Mouse (Mus musculus): ENCODE data around the gene Clec2l. TPM values are rescaled to one million over a fixed set of nuclear protein-coding genes. Genes with fewer than 3 reads are reported as not detected.
"Not testable (repeated sequence)": the region's sequence is repeated elsewhere in the genome, so short reads cannot be mapped to it uniquely, and the experiment has no call there.

Gene Clec2l
- total RNA-seq, 2 experiments from 2014 or later: 1.5 to 1.7 TPM

GRCm38 (mm10) chr6:38669580-38669979 lies 6.7 kb downstream of the Clec2l start:
- intact Hi-C loops (cut with DNase I): no loop called here
- no peak for DNase-seq

- intact Hi-C loops (cut with DNase I): not testable (repeated sequence)
Measured at GRCm38 (mm10) chr6:38670488-38670887, 7.6 kb downstream of the Clec2l start.

GRCm38 (mm10) chr6:38671270-38671669 lies 8.4 kb downstream of the Clec2l start:
- intact Hi-C loops (cut with DNase I): no loop called here

More at GRCm38 (mm10) chr6:38670488-38670887, 7.6 kb downstream of the Clec2l start:
- DNase-seq: not testable (repeated sequence)

GRCm38 (mm10) chr6:38672011-38672410 lies 9.1 kb downstream of the Clec2l start:
- intact Hi-C loops (cut with DNase I): no loop called here

More at GRCm38 (mm10) chr6:38671270-38671669, 8.4 kb downstream of the Clec2l start:
- no peak for DNase-seq

GRCm38 (mm10) chr6:38676217-38676616 lies 13.3 kb downstream of the Clec2l start:
- intact Hi-C loops (cut with DNase I): no loop called here
- no peak for DNase-seq

More at GRCm38 (mm10) chr6:38672011-38672410, 9.1 kb downstream of the Clec2l start:
- no peak for DNase-seq

GRCm38 (mm10) chr6:38676723-38677122 lies 13.9 kb downstream of the Clec2l start:
- no peak for DNase-seq
- intact Hi-C loops (cut with DNase I): no loop called here

GRCm38 (mm10) chr6:38677629-38678028 lies 14.8 kb downstream of the Clec2l start:
- intact Hi-C loops (cut with DNase I): no loop called here
- no peak for DNase-seq

GRCm38 (mm10) chr6:38682532-38682931 lies 19.7 kb downstream of the Clec2l start:
- DNase-seq: no peak
- intact Hi-C loops (cut with DNase I): no loop called here

- DNase-seq: peak in 1 of 2 experiments; percentile 40
- intact Hi-C loops (cut with DNase I): no loop called here
Measured at GRCm38 (mm10) chr6:38687216-38687615, 24.3 kb downstream of the Clec2l start.

- intact Hi-C loops (cut with DNase I): no loop called here
Measured at GRCm38 (mm10) chr6:38688841-38689240, 26.0 kb downstream of the Clec2l start.

GRCm38 (mm10) chr6:38690615-38691014 lies 27.7 kb downstream of the Clec2l start:
- intact Hi-C loops (cut with DNase I): loop anchor here (10.0 kb wide), 1 partner anchor 196 kb away; no protein-coding TSS in a partner anchor
- DNase-seq: no peak

More at GRCm38 (mm10) chr6:38688841-38689240, 26.0 kb downstream of the Clec2l start:
- DNase-seq: no peak

- intact Hi-C loops (cut with DNase I): loop anchor here (10.0 kb wide), 1 partner anchor 196 kb away; no protein-coding TSS in a partner anchor
- no peak for DNase-seq
Measured at GRCm38 (mm10) chr6:38691052-38691451, 28.2 kb downstream of the Clec2l start.

GRCm38 (mm10) chr6:38692556-38692955 lies 29.7 kb downstream of the Clec2l start:
- intact Hi-C loops (cut with DNase I): loop anchor here (10.0 kb wide), 1 partner anchor 198 kb away; no protein-coding TSS in a partner anchor

GRCm38 (mm10) chr6:38695380-38696054 lies 32.6 kb downstream of the Clec2l start:
- intact Hi-C loops (cut with DNase I): loop anchor here (1.0 to 10.0 kb wide), 2 partner anchors 45 to 201 kb away; no protein-coding TSS in a partner anchor
- DNase-seq: peak; percentile 76 to 79

More at GRCm38 (mm10) chr6:38692556-38692955, 29.7 kb downstream of the Clec2l start:
- no peak for DNase-seq

GRCm38 (mm10) chr6:38696570-38696969 lies 33.7 kb downstream of the Clec2l start:
- no peak for DNase-seq
- intact Hi-C loops (cut with DNase I): loop anchor here (10.0 kb wide), 1 partner anchor 202 kb away; no protein-coding TSS in a partner anchor

GRCm38 (mm10) chr6:38698233-38698889 lies 35.5 kb downstream of the Clec2l start:
- no peak for DNase-seq
- intact Hi-C loops (cut with DNase I): loop anchor here (10.0 kb wide), 1 partner anchor 204 kb away; no protein-coding TSS in a partner anchor

GRCm38 (mm10) chr6:38701421-38701820 lies 38.6 kb downstream of the Clec2l start:
- DNase-seq: no peak
- intact Hi-C loops (cut with DNase I): no loop called here

- intact Hi-C loops (cut with DNase I): no loop called here
- no peak for DNase-seq
Measured at GRCm38 (mm10) chr6:38702810-38703399, 40.0 kb downstream of the Clec2l start.

- DNase-seq: no peak
- intact Hi-C loops (cut with DNase I): no loop called here
Measured at GRCm38 (mm10) chr6:38703526-38703925, 40.7 kb downstream of the Clec2l start.

- intact Hi-C loops (cut with DNase I): no loop called here
- DNase-seq: peak in 1 of 2 experiments; percentile 44
Measured at GRCm38 (mm10) chr6:38704264-38704984, 41.6 kb downstream of the Clec2l start.

All from heart, postnatal 36 days (tissue).